Mouse (Mus musculus) liver, adult 2 months (tissue): ENCODE measurements around the gene Cmtm7.

Source experiments
- CTCF ChIP-seq: fragments of 200-500 bp; IDR thresholded peaks from 2 replicates; pipeline ENCODE4 v1.5.1; 2011; ENCODE audit warnings: low read depth, low read length, control low read depth
- POLR2A ChIP-seq: fragments of 200-500 bp; IDR thresholded peaks from 2 replicates; pipeline ENCODE4 v1.6.1; 2011; ENCODE audit warnings: low read length, control low read depth; ENCODE audit not compliant: insufficient read depth; ENCODE audit errors: extremely low read depth

DNA sequence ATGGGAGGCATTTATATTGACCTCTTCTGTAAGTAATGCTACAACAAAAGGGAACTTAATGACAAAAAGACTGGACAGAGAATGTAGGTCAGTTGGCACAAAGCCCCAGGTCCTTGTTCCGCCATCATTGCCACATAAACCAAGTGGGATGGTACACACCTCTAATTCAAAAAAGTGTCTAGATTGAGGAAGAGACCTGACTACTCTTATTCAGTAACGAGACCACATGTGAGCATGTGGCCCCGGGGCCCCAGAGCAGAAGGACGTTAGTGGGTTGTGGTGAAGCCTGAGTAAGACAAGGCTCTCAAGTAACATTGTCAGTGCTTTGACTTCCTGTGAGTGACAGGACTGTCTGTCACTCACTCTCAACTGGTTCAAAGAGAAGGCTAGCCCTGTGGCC, 11.4 kb downstream of the Cmtm7 start:
- TF ChIP-seq CTCF (no peak), POLR2A (no peak)
